Mouse (Mus musculus) neural tube, embryonic 11.5 days (tissue): ENCODE measurements around the gene Ccl28. TPM values are rescaled to one million over a fixed set of nuclear protein-coding genes. Genes with fewer than 3 reads are reported as not detected.
A peak's percentile ranks its signal among the peaks of the same experiment; 100 is the strongest.
"Not testable (repeated sequence)": the region's sequence is repeated elsewhere in the genome, so short reads cannot be mapped to it uniquely, and the experiment has no call there.

Experiments used
- ATAC-seq: fragments of 200-750 bp; cut with Nextera tagmentation; 2 replicates; pipeline ENCODE4 v1.8.0; 2017; ENCODE audit warnings: moderate number of reproducible peaks, mild to moderate bottlenecking, moderate TSS enrichment, moderate library complexity; ENCODE audit not compliant: insufficient read depth, low FRiP score, low TSS enrichment
- DNase-seq: peaks from one replicate; pipeline ENCODE4 v3.0.0-alpha.2; 2015; ENCODE audit warnings: low spot score
- H3K27ac ChIP-seq: fragments of 300-500 bp; sonication (generic); 2 replicates; pipeline ENCODE4 v1.5.1; 2014; ENCODE audit warnings: low read depth, mild to moderate bottlenecking, low read length
- H3K27me3 ChIP-seq: fragments of 300-500 bp; sonication (generic); 2 replicates; pipeline ENCODE4 v1.6.1; 2014; ENCODE audit warnings: mild to moderate bottlenecking, low read length, mixed read lengths; ENCODE audit not compliant: control insufficient read depth, insufficient read depth
- H3K36me3 ChIP-seq: fragments of 300-500 bp; sonication (generic); 2 replicates; pipeline ENCODE4 v1.6.1; 2014; ENCODE audit warnings: mild to moderate bottlenecking, low read length, moderate library complexity, mixed read lengths; ENCODE audit not compliant: control insufficient read depth, insufficient read depth
- H3K4me1 ChIP-seq: fragments of 300-500 bp; sonication (generic); 2 replicates; pipeline ENCODE4 v1.6.1; 2014; ENCODE audit warnings: low read length, mixed read lengths; ENCODE audit not compliant: control insufficient read depth, insufficient read depth
- H3K4me2 ChIP-seq: fragments of 300-500 bp; sonication (generic); 2 replicates; pipeline ENCODE4 v1.6.1; 2014; ENCODE audit warnings: low read depth, mild to moderate bottlenecking, moderate library complexity
- H3K4me3 ChIP-seq: fragments of 300-500 bp; sonication (generic); 2 replicates; pipeline ENCODE4 v1.5.1; 2014; ENCODE audit warnings: low read depth, low read length
- H3K9ac ChIP-seq: fragments of 300-500 bp; sonication (generic); 2 replicates; pipeline ENCODE4 v1.6.1; 2014; ENCODE audit warnings: mild to moderate bottlenecking, low read length
- H3K9me3 ChIP-seq: fragments of 300-500 bp; sonication (generic); 2 replicates; pipeline ENCODE4 v1.6.1; 2016; ENCODE audit warnings: low read length; ENCODE audit not compliant: control insufficient read depth
- WGBS: fragments of 180-500 bp; shearing (Covaris S2); extraction: QIAGEN DNeasy Blood & Tissue Kit; methylation state at CpG from one replicate; pipeline ENCODE4 v1.1.7; 2014; 5-methylcytosine and 5-hydroxymethylcytosine counted together
- polyA plus RNA-seq: library from polyadenylated mRNA; unstranded; fragments of >200 nt; fragmentation: Nextera tagmentation; extraction: Ambion mirVana; gene quantifications from 2 replicates; pipeline ENCODE4 v1.2.1, GENCODE M21; 2014

Ccl28 gene
- polyA plus RNA-seq, 1 experiment from 2014 or later = not detected

DNA sequence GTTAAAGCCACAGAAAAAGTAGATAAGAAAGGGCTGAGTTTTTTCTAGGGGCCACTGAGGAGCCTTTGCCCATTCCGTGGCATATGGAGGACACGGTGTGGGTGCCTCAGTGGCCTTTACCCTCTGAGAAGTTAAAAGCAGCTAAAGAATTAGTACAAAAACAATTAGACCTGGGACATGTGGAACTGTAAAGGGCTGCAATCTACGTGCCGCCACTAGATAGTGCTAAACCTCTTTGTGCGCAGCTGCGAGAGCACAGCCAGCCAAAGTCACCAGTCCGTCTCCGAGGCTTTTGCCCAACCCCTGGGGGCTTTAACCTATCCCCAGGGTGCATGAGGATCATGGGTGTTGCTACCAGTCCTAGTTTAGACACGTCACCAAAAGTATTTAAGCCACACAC, 37.8 kb downstream of the Ccl28 start:
- not testable (repeated sequence) for H3K36me3 ChIP-seq, H3K27me3 ChIP-seq, H3K9ac ChIP-seq, H3K27ac ChIP-seq, H3K4me2 ChIP-seq, ATAC-seq, H3K9me3 ChIP-seq, H3K4me1 ChIP-seq, H3K4me3 ChIP-seq, DNase-seq
- 73% methylated on average over 4 of the region's 9 CpGs for WGBS

DNA sequence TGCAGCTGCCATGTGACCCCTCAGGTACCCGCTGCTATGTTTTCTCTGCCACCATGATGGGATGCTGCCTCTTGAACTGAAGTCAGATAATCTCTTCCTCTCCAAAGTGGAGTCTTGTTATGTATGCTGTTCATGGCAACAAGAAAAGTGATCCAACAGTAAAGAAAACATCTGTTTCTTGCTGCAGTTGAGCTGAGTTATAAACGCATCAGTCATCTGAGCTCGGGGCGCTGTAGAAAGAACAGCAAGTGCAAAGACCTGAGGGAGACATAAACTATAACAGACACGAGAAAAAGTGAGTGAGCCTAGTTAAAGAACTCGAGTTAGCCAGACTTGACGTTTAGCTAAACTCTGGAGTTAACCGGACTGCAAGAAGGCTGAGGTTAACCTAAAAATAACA, 55.2 kb downstream of the Ccl28 start:
- Histone ChIP-seq H3K4me3 (no peak overlapping the region), H3K9ac (no peak overlapping the region), H3K27me3 (no peaks in the 10 kb centered on the region), H3K9me3 (no peaks in the 10 kb centered on the region), H3K36me3 (no peaks in the 10 kb centered on the region), H3K4me2 (no peak overlapping the region), H3K4me1 (0 out of 2 replicates have a peak, but pooled peaks cover under 1% of the 10 kb centered on the region), H3K27ac (no peak overlapping the region)
- 72% methylated on average over 8 of the region's 8 CpGs for WGBS
- ATAC-seq (no peak), DNase-seq (no peak)

DNA sequence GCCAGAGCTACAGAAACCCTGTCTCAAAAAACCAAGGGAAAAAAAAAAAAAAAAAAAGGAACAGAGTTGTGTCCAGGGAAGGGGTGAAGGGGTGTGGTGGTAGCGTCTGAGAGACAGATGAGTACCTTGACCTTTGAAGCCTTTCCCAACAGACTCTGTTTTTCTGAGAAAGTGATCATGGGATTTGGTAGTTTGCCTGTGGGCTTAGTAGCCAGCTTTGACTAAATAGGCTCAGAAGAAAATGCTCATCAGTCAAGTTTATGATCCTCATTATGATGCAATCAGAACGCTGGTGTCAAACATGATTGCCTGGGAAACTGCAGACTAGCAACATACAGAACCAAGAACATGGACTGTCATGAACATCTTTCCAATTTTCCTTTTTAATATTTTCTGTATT, 56.1 kb downstream of the Ccl28 start:
- Histone ChIP-seq H3K9me3 (no peaks in the 10 kb centered on the region), H3K4me3 (no peak overlapping the region), H3K27me3 (no peaks in the 10 kb centered on the region), H3K27ac (no peak overlapping the region), H3K4me1 (0 out of 2 replicates have a peak, but pooled peaks cover 2% of the 10 kb centered on the region), H3K36me3 (no peaks in the 10 kb centered on the region), H3K9ac (no peak overlapping the region), H3K4me2 (no peak overlapping the region)
- 64% methylated on average over 2 of the region's 2 CpGs for WGBS
- DNase-seq (no peak), ATAC-seq (no peak)

DNA sequence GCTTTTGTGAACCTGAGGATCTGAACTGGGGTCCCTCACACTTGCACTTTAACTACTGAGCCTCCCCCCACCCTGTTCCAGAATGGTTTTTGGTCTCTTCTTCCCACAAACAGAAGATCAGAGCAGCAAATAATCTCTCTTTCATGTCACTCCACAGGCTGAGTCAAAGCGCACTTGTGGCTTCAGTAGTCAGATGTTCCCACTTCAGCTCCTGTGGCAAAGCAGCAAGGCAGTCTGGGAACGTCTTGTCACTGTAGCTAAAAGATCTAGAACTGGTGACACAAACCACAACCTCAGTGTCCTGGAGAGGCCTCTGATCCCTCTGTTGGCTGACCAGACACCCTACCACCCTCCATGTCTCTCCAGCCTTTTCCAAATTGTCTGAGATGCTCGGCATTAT, 57.5 kb downstream of the Ccl28 start:
- Histone ChIP-seq H3K9ac (no peak overlapping the region), H3K4me3 (no peak overlapping the region), H3K4me1 (0 out of 2 replicates have a peak, but pooled peaks cover 2% of the 10 kb centered on the region), H3K27me3 (no peaks in the 10 kb centered on the region), H3K4me2 (no peak overlapping the region), H3K36me3 (no peaks in the 10 kb centered on the region), H3K27ac (no peak overlapping the region), H3K9me3 (no peaks in the 10 kb centered on the region)
- ATAC-seq = no peak
- 78% methylated on average over 3 of the region's 3 CpGs for WGBS
- no peak for DNase-seq

DNA sequence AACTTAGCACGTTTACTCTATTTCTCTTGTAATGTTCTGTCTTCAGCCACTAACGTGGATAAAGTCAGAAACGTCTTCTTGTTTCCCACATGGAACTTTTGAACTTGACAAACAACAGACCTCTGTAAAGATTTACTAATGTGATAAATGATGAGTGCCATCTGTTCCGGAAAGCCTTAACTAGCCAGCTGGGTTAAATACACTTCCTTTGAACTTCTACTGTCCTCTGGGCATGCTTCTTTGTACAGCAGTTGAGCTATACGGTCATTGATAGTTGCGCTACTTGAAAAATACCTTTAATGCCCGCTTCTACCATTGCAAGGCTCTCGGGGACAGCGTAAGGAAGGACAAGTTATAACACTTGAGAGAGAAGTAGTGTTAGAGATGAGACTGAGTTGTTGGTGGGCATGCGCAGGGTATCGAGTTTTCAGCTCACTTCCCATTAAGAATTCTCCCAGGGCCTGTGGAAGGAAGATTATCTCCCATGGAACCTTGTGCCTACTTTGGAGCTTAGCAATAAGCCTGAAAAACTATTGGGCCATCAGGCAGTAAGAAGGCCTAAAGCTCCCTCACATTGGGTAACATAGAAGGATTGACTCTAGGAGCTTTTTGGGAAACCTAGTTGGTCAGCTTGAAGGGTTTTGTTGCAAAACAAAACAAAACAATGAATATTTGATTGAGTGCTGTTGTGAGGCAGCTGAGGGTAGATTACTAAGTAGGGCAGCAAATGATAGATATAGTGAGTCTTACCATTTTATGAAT, 61.0 kb downstream of the Ccl28 start:
- H3K27ac ChIP-seq = no peak overlapping the region
- no peak overlapping the region for H3K4me3 ChIP-seq
- H3K9me3 ChIP-seq = no peaks in the 10 kb centered on the region
- no peak overlapping the region for H3K9ac ChIP-seq
- 69% methylated on average over 11 of the region's 11 CpGs for whole genome bisulfite sequencing
- no peaks in the 10 kb centered on the region for H3K27me3 ChIP-seq
- no peaks in the 10 kb centered on the region for H3K36me3 ChIP-seq
- 0 out of 2 replicates have a peak, but pooled peaks cover 2% of the 10 kb centered on the region for H3K4me1 ChIP-seq
- no peak overlapping the region for H3K4me2 ChIP-seq
- ATAC-seq = no peak
- DNase-seq = no peak

DNA sequence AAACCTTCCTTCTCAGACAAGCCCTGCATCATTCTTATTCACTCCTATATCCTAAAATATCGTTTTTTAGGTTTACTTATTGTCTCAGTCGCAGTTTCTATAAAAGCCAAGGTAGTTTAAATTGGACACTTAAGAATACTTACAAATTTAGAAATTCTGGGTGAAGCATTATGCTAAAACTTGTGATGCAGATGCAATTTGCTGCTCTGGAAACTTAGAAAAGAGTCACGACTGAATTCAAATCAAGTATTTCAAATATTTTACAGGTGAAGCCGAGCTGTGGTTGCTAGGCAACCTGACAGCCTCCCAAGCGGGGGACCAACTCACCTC, 66.1 kb downstream of the Ccl28 start:
- Histone ChIP-seq H3K4me1 (peaks cover 10% of the 10 kb centered on the region), H3K9me3 (no peaks in the 10 kb centered on the region), H3K4me2 (peak overlapping the region; percentile 38), H3K9ac (no peak overlapping the region), H3K36me3 (no peaks in the 10 kb centered on the region), H3K27me3 (no peaks in the 10 kb centered on the region), H3K4me3 (peak overlapping the region; percentile 82), H3K27ac (0 out of 2 replicates have a peak overlapping the region, but pooled peaks have one; percentile 20)
- DNase-seq (no peak), ATAC-seq (no peak)
- 15% methylated on average over 5 of the region's 5 CpGs for WGBS

DNA sequence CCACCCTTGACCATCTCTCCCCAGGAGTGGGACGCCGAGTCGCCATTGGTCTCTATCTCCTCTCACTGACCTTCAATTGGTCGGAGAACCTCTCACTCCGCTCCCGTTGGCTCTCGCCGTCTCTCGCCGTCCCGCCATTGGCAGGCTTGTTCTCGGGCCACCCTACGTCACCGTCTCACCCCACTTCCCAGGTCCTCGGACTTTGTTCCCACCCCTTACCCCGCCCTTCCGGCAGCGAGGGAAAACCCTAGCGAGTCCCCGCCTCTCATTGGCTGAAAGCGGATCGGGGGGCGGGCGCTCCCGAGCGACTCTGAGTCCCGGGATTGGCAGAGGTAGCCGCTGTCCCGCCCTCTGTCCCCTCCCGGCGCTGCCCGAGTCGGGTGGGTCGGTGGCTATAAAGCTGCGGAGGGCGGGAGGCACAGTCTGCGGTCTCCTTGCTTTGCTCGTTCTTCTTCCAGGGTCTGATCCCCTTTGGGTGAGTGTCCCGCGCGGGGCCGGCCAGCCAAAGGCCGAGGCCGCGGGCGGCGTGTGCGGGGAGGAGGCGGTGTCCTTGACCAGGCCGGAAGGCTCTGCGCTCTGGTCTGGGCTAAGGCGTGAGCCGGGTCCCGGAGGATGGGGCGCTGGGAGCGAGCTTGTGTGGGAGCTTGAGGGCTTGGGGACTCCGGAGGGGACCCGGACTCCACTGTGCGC, 66.6 kb downstream of the Ccl28 start, which contains the start of gene Hmgcs1:
TSS of gene Hmgcs1 (plus strand) at position 341 of the 690 bp plus-strand sequence.
- under 1% methylated on average over 59 of the region's 59 CpGs for WGBS
- ATAC-seq = peak; percentile 99
- Histone ChIP-seq H3K4me1 (peaks cover 14% of the 10 kb centered on the region), H3K4me2 (peak within 1 kb of the TSS; percentile 63), H3K4me3 (peak within 1 kb of the TSS; percentile 82), H3K9me3 (no peaks in the 10 kb centered on the region), H3K27ac (peak within 1 kb of the TSS; percentile 91), H3K36me3 (no peaks in the 10 kb centered on the region), H3K9ac (peak within 1 kb of the TSS; percentile 79), H3K27me3 (no peaks in the 10 kb centered on the region)
- peak; percentile 100 for DNase-seq

DNA sequence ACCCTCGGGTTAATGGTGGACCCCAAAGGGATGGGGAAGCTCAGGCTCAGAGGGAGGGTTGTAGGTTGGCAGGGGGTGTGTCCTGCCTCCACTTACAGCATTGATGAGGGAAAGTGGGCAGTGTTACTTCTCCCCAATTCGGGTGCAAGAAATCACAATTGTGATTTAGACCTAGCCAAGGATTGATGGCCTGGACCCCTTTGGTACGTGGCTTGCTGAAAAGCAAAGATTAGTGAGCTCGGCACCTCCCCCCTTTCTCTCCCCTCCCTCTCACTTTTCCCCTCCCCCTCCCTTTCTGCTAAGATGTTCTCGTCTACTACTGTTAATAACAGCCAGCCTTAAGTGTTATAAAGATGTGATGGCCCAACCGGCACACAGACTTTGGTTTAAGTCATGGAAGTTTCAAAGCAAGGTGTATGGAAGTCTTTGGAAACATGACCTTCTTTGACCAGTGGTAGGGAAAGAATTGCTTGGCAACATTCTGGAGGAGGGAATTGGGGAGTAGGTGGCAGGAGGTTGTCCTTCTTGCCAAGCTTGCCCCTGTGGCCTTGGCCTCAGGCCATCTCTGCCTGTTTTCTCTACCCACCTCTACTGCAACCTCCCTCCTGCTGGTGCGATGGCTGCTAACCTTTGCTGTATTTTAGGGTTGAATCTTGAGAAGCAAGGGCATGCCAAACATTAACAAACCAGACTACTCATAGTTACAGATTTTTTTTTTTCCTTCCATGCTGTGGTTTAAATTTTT, 67.4 kb downstream of the Ccl28 start:
- Histone ChIP-seq H3K4me2 (peak overlapping the region; percentile 63), H3K4me3 (peak overlapping the region; percentile 82), H3K9me3 (no peaks in the 10 kb centered on the region), H3K9ac (peak overlapping the region; percentile 79), H3K36me3 (no peaks in the 10 kb centered on the region), H3K4me1 (peaks cover 14% of the 10 kb centered on the region), H3K27ac (peak overlapping the region; percentile 91), H3K27me3 (no peaks in the 10 kb centered on the region)
- 7% methylated on average over 7 of the region's 7 CpGs for WGBS
- ATAC-seq = no peak; the same call in 1 of the 2 replicates
- DNase-seq = no peak
